Mouse (Mus musculus) frontal cortex, postnatal 14 days (tissue): Measurements from ENCODE around the gene Camk2g.

Experiments used
- DNase-seq, 2 experiments: peaks; one replicate each; pipeline ENCODE4 v3.0.0; 2022; ENCODE audit warnings: low spot score in 2 of 2

Gene Camk2g

DNA sequence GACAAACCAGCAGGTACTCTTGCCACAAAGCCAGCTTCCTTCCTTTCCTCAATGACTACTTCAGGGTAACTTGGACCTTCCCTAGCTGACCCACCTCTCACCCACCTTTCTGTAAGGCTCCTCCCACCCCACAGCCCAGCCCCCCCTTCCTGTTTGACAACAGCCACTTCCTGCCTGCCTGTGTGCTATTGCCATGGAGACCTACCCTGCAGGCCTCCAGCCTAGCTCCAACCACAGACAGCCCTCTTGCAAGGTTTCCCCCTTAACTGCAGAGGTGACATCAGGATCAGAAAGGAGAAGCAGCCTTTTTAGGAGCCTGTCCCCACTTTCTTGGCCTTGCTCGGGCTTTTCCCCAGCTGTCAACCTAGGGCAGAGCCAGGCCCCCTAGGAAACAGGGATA lies 8.7 kb downstream of the Camk2g start:
- DNase-seq: no peak

DNA sequence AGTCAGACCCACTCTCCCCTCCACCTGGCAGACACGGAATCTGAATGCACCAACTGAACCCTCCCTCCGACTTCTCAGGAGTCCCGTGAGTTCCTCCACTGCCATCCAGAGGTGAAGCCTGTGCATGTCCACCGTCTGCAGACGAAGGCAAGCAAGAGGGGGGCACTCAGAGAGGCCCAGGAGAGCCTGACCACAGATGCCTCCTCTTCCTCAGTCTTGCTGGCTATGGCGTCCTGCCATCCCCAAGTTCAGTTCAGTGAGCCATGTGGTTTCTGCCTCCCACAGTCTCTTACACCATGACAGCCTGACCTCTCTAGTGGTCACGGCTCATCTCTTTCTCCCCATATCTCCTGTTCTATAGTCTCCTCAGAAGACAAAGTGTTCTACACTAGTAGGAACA lies 9.2 kb downstream of the Camk2g start:
- no peak for DNase-seq

DNA sequence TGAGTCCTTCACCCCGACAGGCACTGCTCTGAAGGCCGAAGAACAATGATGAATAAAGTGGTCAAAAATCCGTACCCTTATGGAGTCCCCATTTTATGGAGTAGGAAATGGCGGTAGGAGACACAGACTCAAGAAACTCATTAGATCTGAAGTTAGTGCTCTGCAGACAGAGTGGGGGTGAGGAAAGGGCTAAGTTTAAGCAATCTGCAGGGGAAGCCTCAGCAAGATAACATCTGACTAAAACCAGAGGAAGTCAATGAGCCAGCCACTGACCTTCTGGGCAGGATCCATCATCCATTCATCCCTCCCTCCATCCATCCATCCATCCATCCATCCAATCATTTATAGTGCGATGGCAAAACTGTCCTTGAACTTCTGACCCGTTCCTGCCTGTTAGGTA lies 10.4 kb downstream of the Camk2g start:
- DNase-seq: no peak

DNA sequence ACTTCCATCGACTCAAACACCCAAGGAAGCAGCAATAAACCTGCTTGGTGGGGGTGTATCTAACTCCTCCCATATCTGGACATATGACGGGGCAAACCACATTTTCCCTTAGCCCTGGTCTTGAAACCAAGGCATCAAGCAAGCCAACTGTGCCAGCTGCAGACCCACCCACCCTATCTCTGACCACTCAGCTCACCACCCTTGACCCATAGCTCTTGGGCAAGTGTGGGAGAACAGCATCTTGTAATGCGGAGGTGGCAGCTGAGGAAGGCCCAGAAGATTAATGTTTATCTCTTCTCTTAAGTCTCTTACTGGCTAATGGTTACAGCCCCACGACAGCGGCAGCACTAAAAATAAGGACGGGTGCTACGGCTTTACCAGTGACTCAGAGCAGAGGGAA lies 11.0 kb downstream of the Camk2g start:
- no peak for DNase-seq

DNA sequence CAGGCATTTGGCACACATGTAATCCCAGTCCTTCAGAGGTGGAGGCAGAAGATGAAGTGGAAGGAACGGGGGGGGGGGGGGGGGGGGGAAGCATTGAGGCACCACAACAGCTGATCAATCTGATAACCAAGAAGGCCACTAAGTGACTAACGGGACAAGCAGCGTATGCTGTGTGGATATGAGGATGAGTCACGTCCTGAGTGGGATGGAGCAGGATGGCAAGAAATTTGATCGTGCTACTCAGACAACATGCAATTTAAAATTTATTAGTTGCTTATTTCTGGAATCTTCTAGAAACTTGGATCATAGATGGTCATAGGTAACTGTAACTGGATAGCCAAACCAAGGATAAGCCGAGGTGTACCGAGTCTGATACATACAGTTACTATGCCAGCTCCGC lies 13.7 kb downstream of the Camk2g start:
- no peak for DNase-seq

DNA sequence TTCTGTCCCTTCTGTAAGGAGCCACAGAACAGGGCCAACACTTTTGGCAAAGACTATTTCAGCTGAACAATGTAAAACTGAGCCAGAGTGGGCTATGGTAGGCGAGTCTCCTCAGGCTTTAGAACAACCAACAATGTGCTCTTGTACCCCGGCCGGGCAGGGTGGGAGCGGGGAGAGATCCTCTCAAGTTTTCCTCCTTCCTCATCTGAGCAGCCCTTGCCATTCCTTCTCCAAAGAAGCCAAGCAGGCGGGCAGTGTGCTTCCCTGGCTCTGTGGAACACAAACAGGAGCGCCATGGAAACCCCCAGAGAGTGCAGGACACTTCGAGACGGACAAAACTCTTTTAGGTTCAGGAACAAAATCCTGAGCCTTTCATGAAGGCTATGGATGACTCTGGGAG lies 15.4 kb downstream of the Camk2g start:
- no peak for DNase-seq

DNA sequence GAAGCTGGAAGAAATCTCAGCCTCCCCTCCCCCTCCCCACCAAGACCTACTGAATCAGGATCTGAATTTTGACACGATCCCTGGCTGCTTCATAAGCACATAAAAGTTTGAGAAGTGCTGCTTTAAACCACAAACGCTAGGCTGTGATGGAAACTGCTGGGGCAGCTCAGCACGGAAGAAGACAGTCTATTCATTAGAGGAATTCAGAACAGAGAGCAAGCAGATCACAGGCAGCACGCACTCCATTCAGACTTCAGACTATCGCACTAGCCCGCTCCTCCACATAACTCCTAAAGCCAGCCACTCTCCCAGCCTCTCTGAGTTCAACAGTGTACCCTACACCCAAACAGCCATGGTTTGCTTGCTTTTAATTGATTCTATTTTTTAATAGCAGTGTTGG lies 18.2 kb downstream of the Camk2g start:
- DNase-seq: no peak

DNA sequence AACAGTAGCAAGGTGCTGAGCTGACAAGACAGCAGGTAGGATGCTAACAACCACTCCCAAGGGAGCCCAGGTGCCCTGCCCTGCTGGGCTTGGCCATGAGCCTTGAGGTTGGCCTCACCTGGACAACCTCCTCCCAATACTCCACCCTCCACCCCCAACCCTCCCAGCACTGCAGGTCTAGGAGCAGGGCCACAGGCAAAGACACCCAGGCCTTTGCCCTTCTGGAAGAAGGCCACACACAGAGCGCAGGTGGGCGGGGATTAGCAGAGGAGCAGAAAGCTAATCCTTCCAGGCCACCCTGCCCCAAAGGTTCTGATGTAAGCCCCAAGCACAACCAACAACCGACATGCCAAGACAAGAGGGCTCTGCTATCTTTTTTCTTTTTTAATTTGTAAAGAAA lies 20.5 kb downstream of the Camk2g start:
- DNase-seq: no peak

DNA sequence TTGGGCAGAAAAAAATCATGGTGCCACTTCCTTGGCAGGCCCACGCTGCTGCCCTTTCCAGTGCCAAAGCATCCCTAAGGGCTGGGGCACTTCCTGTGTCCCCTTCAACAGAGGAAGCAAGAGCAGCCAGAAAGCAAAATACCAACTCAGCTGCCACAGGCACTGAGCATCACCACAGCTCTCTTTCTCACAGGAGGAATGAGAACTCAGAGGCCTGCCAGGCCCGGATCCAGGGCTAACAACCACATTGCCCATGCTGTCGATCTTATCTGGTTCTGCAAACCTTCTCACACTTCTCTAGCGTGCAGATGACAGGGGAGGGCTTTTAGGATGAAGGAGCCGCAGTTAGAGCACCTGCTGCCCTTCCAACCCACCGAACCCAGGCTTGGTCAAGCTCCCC lies 21.1 kb downstream of the Camk2g start:
- DNase-seq: no peak

DNA sequence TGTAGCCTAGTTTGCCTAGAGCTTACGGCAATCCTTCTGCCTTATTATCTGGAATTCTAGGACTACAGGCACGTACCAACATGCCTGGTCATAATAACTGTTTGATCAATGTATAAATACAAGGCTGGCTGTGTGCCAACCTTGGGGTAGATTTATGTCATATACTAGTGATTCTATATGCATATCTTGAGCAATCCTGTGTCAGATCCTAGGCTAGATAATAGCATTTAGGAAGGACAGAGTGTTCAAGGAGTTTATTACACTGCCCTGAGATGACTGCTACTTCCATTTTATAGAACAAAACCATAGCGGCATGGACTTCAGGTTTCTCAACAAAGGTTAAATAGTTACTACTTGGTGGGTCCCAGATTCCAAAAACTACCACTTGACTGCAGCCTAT lies 21.9 kb downstream of the Camk2g start:
- no peak for DNase-seq

DNA sequence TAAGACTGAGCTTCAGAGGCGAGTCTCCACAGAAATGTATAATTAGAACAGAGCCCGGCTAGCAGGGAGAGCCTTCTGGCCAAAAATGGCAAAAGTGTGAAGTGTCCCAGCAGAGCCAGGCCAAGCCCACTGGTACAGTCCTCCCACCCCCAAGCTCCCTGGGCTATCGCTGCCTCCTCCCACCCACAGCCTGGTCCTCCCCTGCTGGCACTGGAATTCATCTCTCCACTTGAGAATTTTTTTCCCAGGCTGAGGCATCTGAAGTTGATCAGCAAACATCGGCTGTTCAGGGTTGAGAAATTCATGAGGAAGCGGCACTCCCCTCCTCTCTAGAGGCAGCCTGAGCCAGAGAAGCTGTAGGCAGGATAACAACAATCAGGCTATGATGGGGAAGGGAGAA lies 25.3 kb downstream of the Camk2g start:
- DNase-seq: no peak

DNA sequence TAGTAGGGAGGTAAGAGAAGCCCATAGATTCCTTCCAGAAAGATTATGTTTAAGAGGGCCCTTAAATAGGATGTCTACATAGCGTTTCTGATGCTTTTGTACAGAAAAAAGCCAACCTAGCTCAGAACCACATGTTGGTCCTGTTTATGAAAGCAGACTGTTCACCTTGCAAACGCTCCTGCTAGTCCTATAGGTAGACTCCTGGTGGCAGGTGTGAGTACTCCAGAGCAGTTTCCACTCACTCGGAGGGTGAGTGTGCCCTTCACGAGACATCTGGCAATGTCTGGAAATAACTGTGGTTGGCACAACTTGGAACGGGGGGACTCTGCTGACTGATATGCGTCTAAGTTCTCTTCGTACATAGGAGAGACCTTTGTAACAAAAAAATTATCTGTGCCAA lies 26.0 kb downstream of the Camk2g start:
- DNase-seq: no peak

DNA sequence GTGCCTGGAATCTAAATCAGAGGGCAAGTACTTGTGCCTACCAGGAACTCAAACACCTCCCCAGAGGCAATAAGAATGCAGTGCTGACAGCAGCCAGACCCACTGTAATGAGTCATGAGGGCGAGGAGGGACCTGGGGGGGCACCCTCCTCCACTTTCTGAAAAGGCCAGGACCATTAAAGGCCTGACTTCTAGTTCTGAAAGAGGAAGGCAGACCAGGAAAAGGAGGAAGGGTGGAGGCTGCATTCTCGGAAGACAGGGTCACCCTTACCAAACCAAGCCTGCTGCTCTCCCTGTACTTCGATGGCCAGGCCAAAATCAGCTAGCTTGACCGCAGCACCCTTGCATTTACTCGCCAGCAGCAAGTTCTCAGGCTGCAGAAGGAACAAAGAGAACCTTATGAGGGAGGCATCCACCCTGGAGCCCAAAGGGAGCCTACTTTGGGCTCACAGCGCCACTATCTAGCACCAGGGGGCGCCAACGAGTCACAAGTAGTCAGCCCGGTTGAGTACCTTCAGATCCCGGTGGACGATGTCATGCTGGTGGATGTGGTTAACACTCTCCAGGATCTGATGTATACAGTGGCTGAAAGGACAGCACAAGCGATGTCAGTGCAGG lies 28.1 kb downstream of the Camk2g start:
- DNase-seq: peak; percentile 78 to 84

DNA sequence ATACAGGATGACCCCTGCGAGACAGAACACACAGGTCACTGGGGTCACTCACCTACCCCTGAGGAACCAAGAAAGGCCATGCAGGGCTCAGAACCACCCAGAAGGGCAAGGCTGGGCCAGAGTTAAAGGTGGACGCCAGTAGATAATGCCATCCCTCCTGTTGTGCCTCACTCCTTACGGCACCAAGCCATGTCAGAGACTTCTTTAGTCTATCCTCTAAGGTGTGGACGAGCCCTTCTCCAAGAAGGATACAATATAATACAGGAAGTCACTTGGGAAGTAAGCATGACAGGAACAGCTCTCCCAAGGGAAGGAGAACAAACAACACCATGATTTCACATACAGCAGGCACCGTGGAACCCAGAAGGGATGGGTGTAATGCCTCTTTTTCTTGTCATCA lies 28.9 kb downstream of the Camk2g start:
- no peak for DNase-seq

DNA sequence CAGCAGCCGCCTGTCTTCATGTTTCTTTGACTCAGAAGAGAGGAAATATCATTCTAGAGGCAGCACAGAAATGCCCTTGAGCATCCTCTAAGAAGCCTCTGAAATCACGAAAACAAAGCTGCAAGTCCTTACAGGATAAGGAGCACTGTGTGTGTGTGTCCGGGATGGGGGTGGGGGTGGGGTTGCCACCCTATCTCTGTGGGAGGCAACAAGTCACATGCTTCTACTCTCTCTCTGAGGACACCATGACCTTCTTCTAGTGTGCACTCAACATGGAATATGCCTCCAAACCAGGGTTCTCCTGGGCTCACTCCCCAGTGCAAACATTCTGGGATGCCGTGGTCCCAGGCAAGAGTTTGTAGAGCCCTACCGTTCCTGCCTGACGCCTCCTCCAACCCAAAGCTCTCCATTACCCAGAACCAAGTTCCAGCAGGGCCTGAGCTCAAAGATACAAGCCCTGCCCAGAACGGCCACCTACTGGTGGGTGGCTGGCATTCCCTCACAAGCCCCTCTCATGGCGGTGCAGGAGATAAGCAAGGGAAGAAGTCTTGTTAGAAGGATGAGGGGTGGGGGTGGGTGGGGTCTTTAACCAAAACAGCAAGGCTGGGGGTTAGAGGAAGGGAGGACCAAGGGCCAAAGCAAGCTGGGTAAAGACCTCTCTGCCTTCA lies 35.0 kb downstream of the Camk2g start:
- DNase-seq: no peak

DNA sequence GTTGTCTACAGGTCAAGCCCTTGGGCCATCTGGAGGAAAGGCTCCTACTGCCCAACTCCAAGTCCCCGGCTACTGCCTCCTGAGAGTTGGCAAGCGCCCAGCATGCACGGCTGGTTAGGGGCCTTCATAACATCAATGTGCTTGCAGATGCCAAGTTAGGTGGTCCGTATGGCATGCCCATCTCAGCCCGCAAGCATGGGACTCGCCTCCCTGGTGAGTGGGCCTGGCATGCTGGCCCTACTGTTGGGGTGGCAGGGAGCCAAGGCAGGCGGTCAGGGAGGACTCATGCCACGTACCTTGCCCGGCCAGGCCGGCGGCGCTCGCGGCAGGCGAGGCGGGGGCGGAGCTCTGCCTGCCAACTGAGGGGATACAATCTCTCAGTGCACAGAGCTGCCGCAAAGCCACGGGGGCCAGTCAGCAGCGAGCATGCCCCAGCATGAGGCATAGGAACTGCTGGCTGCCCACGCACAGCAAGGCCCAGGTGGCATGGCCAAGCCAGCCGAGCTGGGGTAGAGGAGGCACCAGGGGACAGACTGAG lies 36.4 kb downstream of the Camk2g start:
- no peak for DNase-seq

DNA sequence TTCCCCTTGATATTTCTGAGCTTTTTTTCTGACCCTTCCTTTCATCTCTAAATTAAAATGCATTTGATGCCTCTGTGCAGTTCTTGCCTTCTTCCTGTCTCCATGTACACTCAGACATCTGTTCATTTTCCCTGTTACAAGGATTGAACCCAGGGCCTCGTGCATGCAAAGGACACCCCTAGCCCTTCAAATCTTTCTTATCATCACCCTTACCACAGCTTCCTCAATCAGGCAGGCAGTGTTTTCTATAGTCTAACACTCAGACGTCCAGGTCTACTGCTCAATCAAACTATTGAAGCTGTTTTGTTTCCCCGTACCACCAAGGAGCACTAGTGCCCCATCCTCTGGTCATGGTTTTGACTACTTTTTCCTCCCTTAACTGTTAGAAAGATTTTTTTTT lies 40.1 kb downstream of the Camk2g start:
- DNase-seq: no peak

DNA sequence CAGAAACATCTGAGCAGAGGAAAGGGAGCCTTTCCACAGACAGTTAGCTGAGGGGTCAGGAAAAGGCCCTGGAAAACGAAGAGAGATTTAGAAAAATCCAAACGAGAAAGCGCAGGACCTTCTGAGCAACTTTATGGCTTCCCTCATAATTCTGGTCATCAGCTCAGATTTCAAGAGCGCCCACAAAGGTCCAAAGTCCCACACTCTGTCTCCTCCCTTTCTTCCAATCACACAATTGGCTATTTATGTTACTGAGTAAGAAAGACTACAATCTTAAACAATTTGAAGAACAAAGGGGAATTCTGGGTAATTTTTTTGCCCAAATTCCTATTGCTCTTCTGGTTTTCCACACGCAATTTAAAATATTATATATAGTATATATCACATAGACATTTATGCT lies 43.4 kb downstream of the Camk2g start:
- no peak for DNase-seq

DNA sequence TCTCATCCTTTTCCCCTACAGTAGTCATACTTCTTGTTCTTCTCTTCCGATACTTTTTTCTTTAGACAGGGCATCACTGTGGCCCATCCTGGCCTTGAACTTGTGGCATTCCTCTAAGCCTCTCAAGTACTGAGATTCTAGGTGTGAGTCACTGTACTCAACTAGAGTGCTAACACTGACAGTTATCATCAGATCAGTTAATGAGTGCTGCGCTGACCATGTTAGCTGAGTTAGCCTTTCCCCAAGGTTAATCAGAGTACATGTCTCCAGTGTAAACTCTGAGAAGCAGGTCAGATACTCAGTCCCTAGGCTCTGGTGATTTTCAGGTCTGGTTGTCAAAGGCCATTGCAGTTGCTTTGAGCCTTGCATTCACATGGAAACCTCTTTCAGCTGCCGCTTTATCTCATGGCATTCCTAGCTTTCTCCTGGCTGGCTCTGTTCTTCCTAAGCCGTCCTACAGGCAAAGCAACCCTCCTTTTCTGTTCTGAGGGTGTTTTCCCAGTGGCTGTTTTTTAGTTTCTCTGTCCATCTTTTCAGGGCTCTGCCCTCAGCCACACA lies 44.3 kb downstream of the Camk2g start:
- DNase-seq: no peak

DNA sequence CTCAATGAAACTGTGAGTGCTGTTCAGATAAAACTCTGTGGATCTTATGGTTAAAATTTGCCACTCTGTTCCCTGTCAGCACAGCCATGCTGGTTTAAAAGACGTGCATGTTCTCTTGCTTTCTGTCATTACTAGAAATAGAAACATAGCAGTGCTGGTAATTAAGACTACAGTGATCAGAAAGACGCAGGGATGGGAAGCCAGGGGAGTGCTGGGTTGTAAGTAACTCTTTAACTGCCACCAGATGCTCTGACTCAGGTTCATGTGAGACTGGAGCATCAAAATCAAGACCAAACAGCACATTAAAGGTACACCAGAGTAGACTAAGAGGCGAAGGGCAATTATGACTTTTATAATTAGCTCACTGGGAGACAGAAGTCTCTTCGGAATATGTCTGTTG lies 45.5 kb downstream of the Camk2g start:
- DNase-seq: no peak

DNA sequence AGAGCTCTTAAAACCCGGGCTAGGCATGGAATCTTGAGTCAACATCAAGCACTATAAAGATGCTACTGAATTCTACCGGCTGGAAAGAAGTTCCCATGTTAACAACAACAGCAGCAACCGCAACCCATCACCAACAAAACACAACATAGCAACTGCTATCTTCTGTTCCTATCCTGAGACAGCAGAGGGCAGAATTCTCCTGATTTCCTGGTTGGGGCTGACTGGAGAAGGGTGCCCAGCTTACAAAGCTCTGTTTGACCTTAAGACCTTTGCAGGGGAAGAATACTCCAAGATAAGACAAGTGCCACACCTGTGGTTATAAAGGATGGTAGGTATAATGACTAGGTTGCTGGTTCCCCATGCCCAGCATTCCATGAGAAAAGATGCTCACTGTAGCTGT lies 47.0 kb downstream of the Camk2g start:
- no peak for DNase-seq

DNA sequence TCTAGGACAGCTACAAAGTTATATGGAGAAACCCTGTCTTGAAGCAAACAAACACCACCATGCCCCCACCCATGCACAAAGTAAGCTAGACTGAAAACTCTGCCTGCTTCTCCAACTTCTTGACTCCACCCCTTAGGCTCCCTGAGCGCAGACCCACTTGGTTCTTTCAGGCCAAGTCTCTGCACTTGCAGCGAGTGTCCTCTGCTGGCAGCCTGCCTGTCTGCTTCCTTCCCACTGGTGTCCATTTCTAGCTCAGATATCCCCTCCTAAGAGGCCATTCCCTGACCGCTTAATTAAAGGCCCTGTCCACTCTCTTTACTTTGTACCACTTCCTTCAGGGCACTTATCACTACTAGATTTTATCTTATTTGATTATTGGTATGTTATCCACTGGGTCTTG lies 50.3 kb downstream of the Camk2g start:
- DNase-seq: no peak

DNA sequence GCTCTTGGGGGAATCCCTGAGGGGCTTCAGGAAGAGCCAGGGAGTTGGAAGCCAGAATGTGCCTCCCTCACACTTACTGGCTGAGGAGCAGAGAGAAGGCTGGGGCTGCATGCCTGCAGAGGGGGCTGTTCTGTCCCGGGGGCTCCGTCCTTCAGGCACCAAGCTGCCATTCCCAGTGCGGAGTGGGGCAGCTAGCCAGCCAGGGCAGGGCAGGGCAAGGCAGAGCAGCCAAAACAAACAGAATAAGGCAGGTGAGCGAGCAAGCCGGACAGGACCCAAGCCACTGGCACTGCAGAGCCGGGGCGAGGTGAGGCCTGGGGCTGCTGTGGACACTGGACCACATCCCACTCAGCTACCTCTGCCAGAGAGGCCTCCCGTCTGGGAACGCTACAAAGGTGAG lies 52.6 kb downstream of the Camk2g start:
- DNase-seq: no peak

DNA sequence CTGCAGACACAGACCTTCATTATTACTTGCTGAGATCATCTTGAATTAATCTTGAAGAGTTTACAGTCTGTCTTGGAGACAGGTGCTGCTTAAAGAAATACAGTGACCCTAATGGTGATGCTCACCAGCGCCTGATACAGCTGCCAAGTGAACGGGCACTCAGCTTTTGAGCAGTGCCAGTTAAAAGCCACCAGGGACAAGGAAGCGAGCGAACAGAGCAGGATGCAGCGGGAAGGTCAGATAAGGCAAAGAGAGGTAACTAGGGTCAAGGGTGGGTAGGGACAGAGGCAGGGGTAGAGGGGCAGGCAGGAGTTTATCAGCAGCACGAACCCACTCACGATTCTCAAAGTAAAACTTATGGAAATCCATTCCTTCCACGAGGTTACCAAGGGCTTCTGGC lies 55.4 kb downstream of the Camk2g start:
- no peak for DNase-seq
